Mouse (Mus musculus) neural tube, embryonic 11.5 days (tissue): ENCODE results near the gene Vmn2r120. TPM values are rescaled to one million over a fixed set of nuclear protein-coding genes. Genes with fewer than 3 reads are reported as not detected.
"Not testable (repeated sequence)": the region's sequence is repeated elsewhere in the genome, so short reads cannot be mapped to it uniquely, and the experiment has no call there.

Experiments
- ATAC-seq: fragments of 200-750 bp; cut with Nextera tagmentation; 2 replicates; pipeline ENCODE4 v1.8.0; 2017; ENCODE audit warnings: moderate number of reproducible peaks, mild to moderate bottlenecking, moderate TSS enrichment, moderate library complexity; ENCODE audit not compliant: insufficient read depth, low FRiP score, low TSS enrichment
- DNase-seq: peaks from one replicate; pipeline ENCODE4 v3.0.0-alpha.2; 2015; ENCODE audit warnings: low spot score
- H3K27ac ChIP-seq: fragments of 300-500 bp; sonication (generic); 2 replicates; pipeline ENCODE4 v1.5.1; 2014; ENCODE audit warnings: low read depth, mild to moderate bottlenecking, low read length
- H3K27me3 ChIP-seq: fragments of 300-500 bp; sonication (generic); 2 replicates; pipeline ENCODE4 v1.6.1; 2014; ENCODE audit warnings: mild to moderate bottlenecking, low read length, mixed read lengths; ENCODE audit not compliant: control insufficient read depth, insufficient read depth
- H3K36me3 ChIP-seq: fragments of 300-500 bp; sonication (generic); 2 replicates; pipeline ENCODE4 v1.6.1; 2014; ENCODE audit warnings: mild to moderate bottlenecking, low read length, moderate library complexity, mixed read lengths; ENCODE audit not compliant: control insufficient read depth, insufficient read depth
- H3K4me1 ChIP-seq: fragments of 300-500 bp; sonication (generic); 2 replicates; pipeline ENCODE4 v1.6.1; 2014; ENCODE audit warnings: low read length, mixed read lengths; ENCODE audit not compliant: control insufficient read depth, insufficient read depth
- H3K4me2 ChIP-seq: fragments of 300-500 bp; sonication (generic); 2 replicates; pipeline ENCODE4 v1.6.1; 2014; ENCODE audit warnings: low read depth, mild to moderate bottlenecking, moderate library complexity
- H3K4me3 ChIP-seq: fragments of 300-500 bp; sonication (generic); 2 replicates; pipeline ENCODE4 v1.5.1; 2014; ENCODE audit warnings: low read depth, low read length
- H3K9ac ChIP-seq: fragments of 300-500 bp; sonication (generic); 2 replicates; pipeline ENCODE4 v1.6.1; 2014; ENCODE audit warnings: mild to moderate bottlenecking, low read length
- H3K9me3 ChIP-seq: fragments of 300-500 bp; sonication (generic); 2 replicates; pipeline ENCODE4 v1.6.1; 2016; ENCODE audit warnings: low read length; ENCODE audit not compliant: control insufficient read depth
- WGBS: fragments of 180-500 bp; shearing (Covaris S2); extraction: QIAGEN DNeasy Blood & Tissue Kit; methylation state at CpG from one replicate; pipeline ENCODE4 v1.1.7; 2014; 5-methylcytosine and 5-hydroxymethylcytosine counted together
- polyA plus RNA-seq: library from polyadenylated mRNA; unstranded; fragments of >200 nt; fragmentation: Nextera tagmentation; extraction: Ambion mirVana; gene quantifications from 2 replicates; pipeline ENCODE4 v1.2.1, GENCODE M21; 2014

Gene Vmn2r120
- polyA plus RNA-seq: not detected in 2 replicates

- DNase-seq (no peak), ATAC-seq (no peak)
- no peak within 1 kb of the TSS for H3K9ac ChIP-seq
- 83% methylated on average over 1 of the region's 1 CpGs for WGBS
- no peaks in the 10 kb centered on the region for H3K9me3 ChIP-seq
- no peaks in the 10 kb centered on the region for H3K4me1 ChIP-seq
- H3K27me3 ChIP-seq: no peaks in the 10 kb centered on the region
- no peak within 1 kb of the TSS for H3K4me3 ChIP-seq
- no peak within 1 kb of the TSS for H3K4me2 ChIP-seq
- no peaks in the 10 kb centered on the region for H3K36me3 ChIP-seq
- no peak within 1 kb of the TSS for H3K27ac ChIP-seq
Measured at GRCm38 (mm10) chr17:57545405-57545804, at the start of gene Vmn2r120. Gene Vmn2r120, minus strand, starts transcription at chr17:57545505.

GRCm38 (mm10) chr17:57587273-57587672, 42.0 kb upstream of the Vmn2r120 start:
- not testable (repeated sequence) for H3K9me3 ChIP-seq, H3K27ac ChIP-seq, H3K4me3 ChIP-seq, H3K9ac ChIP-seq, H3K27me3 ChIP-seq, H3K4me2 ChIP-seq, ATAC-seq, DNase-seq, H3K4me1 ChIP-seq, H3K36me3 ChIP-seq
- WGBS: 85% methylated on average over 6 of the region's 6 CpGs

- ATAC-seq: no peak
- Histone ChIP-seq H3K9ac (no peak overlapping the region), H3K4me3 (no peak overlapping the region), H3K4me2 (no peak overlapping the region), H3K27me3 (no peaks in the 10 kb centered on the region), H3K9me3 (no peaks in the 10 kb centered on the region), H3K27ac (no peak overlapping the region), H3K4me1 (no peaks in the 10 kb centered on the region), H3K36me3 (no peaks in the 10 kb centered on the region)
- WGBS: 78% methylated on average over 16 of the region's 16 CpGs
- DNase-seq: no peak
Measured at GRCm38 (mm10) chr17:57574075-57574705, 28.9 kb upstream of the Vmn2r120 start.

Other genes with a start within 250 kb of the Vmn2r120 start
- 2.7 and 3.6 TPM in 2 replicates for gene Adgre1, start 186.8 kb downstream of the Vmn2r120 start, polyA plus RNA-seq
- gene Gm21834, start 196.7 kb upstream of the Vmn2r120 start, polyA plus RNA-seq: not detected in 2 replicates
- 0.08 and 0.13 TPM in 2 replicates for gene Cntnap5c, start 224.1 kb upstream of the Vmn2r120 start, polyA plus RNA-seq